ENCODE assay signal across 10 mouse cellular contexts in the genomic region with DNA sequence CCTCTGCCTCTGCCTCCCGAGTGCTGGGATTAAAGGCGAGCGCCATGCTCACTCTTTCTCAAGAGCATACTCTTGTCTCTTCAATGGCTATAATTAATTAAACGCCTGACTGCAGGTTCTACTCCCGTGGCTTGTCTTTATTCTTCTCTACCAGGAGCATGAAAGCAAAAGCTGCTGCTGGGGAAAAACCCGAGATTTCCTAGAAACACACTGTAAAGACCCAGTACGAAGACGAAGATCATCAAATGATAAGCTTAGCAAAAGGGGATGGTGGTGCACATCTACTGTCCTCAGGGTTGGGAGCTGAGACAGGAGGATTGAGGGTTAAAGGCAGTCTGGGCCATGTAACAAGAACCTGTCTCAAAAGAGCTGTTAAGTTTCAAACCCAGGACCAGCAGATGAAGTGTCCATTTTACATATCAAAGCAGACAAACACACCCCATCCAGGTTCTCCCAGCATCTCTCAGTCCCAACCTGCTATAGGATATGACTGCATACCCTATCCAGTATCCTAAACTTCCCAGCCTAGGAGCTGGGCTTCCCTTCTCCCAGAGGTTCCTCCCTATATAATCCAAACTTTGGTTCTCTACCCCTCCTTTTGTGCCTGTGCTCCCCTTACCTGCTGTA.
"Had no signal": no experiment of that assay in that cellular context is flagged by ENCODE, and none has a peak within 500 bp of the region (broad histone marks: within the 10 kb centered on the region; RNA-seq: fewer than 3 reads in every experiment).

No protein-coding gene starts in this region.

- H3K27ac ChIP-seq: left cerebral cortex, adult 2 months; limb, embryonic 13.5 days; liver, embryonic 14.5 days; neural tube, embryonic 15.5 days; stomach, postnatal 0 days had no signal

- H3K4me2 ChIP-seq: limb, embryonic 13.5 days; neural tube, embryonic 15.5 days had no signal

- H3K27me3 ChIP-seq: limb, embryonic 13.5 days; neural tube, embryonic 15.5 days had no signal

- H3K36me3 ChIP-seq: limb, embryonic 13.5 days; neural tube, embryonic 15.5 days had no signal

- H3K9me3 ChIP-seq: neural tube, embryonic 15.5 days had no signal

- H3K4me3 ChIP-seq: left cerebral cortex, adult 2 months; limb, embryonic 13.5 days; myocyte; neural tube, embryonic 15.5 days had no signal

- DNase-seq: kidney, adult 9 months; lung, adult 18-20 months; midbrain, embryonic 14.5 days; thymus, postnatal 4 days had no signal

- H3K9ac ChIP-seq: limb, embryonic 13.5 days; liver, embryonic 14.5 days; neural tube, embryonic 15.5 days had no signal

- H3K4me1 ChIP-seq: limb, embryonic 13.5 days; neural tube, embryonic 15.5 days had no signal
